Mouse (Mus musculus): Measurements from ENCODE around the gene Spg7. TPM values are rescaled to one million over a fixed set of nuclear protein-coding genes. Genes with fewer than 3 reads are reported as not detected.

The Spg7 gene
- polyA plus RNA-seq, 1 experiment, result 104 TPM

- DNase-seq, result no peak
- WGBS, result 79% methylated on average over 6 of the region's 6 CpGs
- H3K4me1 ChIP-seq (ENCODE audit: control insufficient read depth, insufficient read depth, low read length), result peaks cover 8% of the 10 kb centered on the region
- TF ChIP-seq CTCF (IDR thresholded peaks at IDR 0.05; ENCODE audit: borderline replicate concordance, insufficient read depth, low read depth, low read length) (no peak), POLR2A (IDR thresholded peaks at IDR 0.05; ENCODE audit: borderline replicate concordance, insufficient read depth, low read length) (no peak)
- H3K27ac ChIP-seq (ENCODE audit: insufficient read depth, low read length), result no peak overlapping the region
- H3K4me3 ChIP-seq (replicated peaks; ENCODE audit: insufficient read depth, low read depth, low read length), result no peak overlapping the region
- H3K27me3 ChIP-seq (ENCODE audit: control insufficient read depth, insufficient read depth, low read length), result no peaks in the 10 kb centered on the region
Observed at GRCm38 (mm10) chr8:123034171-123034570, 28.6 kb upstream of the Spg7 start.

GRCm38 (mm10) chr8:123036956-123037355 lies 25.8 kb upstream of the Spg7 start:
- TF ChIP-seq CTCF (IDR thresholded peaks at IDR 0.05; ENCODE audit: borderline replicate concordance, insufficient read depth, low read depth, low read length), result no peak
- TF ChIP-seq POLR2A (IDR thresholded peaks at IDR 0.05; ENCODE audit: borderline replicate concordance, insufficient read depth, low read length), result no peak
- peaks cover 15% of the 10 kb centered on the region for H3K4me1 ChIP-seq (ENCODE audit: control insufficient read depth, insufficient read depth, low read length)
- H3K27me3 ChIP-seq (ENCODE audit: control insufficient read depth, insufficient read depth, low read length), result no peaks in the 10 kb centered on the region
- no peak overlapping the region for H3K4me3 ChIP-seq (replicated peaks; ENCODE audit: insufficient read depth, low read depth, low read length)
- no peak overlapping the region for H3K27ac ChIP-seq (ENCODE audit: insufficient read depth, low read length)
- 26% methylated on average over 3 of the region's 3 CpGs for whole genome bisulfite sequencing
- no peak for DNase-seq

GRCm38 (mm10) chr8:123037487-123037886 lies 25.3 kb upstream of the Spg7 start:
- WGBS, result 86% methylated on average over 11 of the region's 11 CpGs
- no peak for DNase-seq
- Histone ChIP-seq H3K4me1 (ENCODE audit: control insufficient read depth, insufficient read depth, low read length) (peaks cover 15% of the 10 kb centered on the region), H3K4me3 (replicated peaks; ENCODE audit: insufficient read depth, low read depth, low read length) (no peak overlapping the region), H3K27me3 (ENCODE audit: control insufficient read depth, insufficient read depth, low read length) (no peaks in the 10 kb centered on the region), H3K27ac (ENCODE audit: insufficient read depth, low read length) (no peak overlapping the region)
- no peak for TF ChIP-seq POLR2A (IDR thresholded peaks at IDR 0.05; ENCODE audit: borderline replicate concordance, insufficient read depth, low read length)

GRCm38 (mm10) chr8:123038351-123038750 lies 24.4 kb upstream of the Spg7 start:
- H3K4me3 ChIP-seq (replicated peaks; ENCODE audit: insufficient read depth, low read depth, low read length), result no peak overlapping the region
- no peak overlapping the region for H3K27ac ChIP-seq (ENCODE audit: insufficient read depth, low read length)
- TF ChIP-seq POLR2A (IDR thresholded peaks at IDR 0.05; ENCODE audit: borderline replicate concordance, insufficient read depth, low read length), result no peak
- no peak for TF ChIP-seq CTCF (IDR thresholded peaks at IDR 0.05; ENCODE audit: borderline replicate concordance, insufficient read depth, low read depth, low read length)
- H3K4me1 ChIP-seq (ENCODE audit: control insufficient read depth, insufficient read depth, low read length), result peaks cover 15% of the 10 kb centered on the region
- WGBS, result 20% methylated on average over 2 of the region's 2 CpGs
- no peaks in the 10 kb centered on the region for H3K27me3 ChIP-seq (ENCODE audit: control insufficient read depth, insufficient read depth, low read length)
- DNase-seq, result no peak

GRCm38 (mm10) chr8:123039376-123040109 lies 23.2 kb upstream of the Spg7 start:
- H3K4me1 ChIP-seq (ENCODE audit: control insufficient read depth, insufficient read depth, low read length), result peaks cover 15% of the 10 kb centered on the region
- TF ChIP-seq POLR2A (IDR thresholded peaks at IDR 0.05; ENCODE audit: borderline replicate concordance, insufficient read depth, low read length) (no peak), CTCF (IDR thresholded peaks at IDR 0.05; ENCODE audit: borderline replicate concordance, insufficient read depth, low read depth, low read length) (no peak)
- no peak for DNase-seq
- no peak overlapping the region for H3K27ac ChIP-seq (ENCODE audit: insufficient read depth, low read length)
- H3K4me3 ChIP-seq (replicated peaks; ENCODE audit: insufficient read depth, low read depth, low read length), result peak overlapping the region; percentile 5
- no peaks in the 10 kb centered on the region for H3K27me3 ChIP-seq (ENCODE audit: control insufficient read depth, insufficient read depth, low read length)
- WGBS, result 11% methylated on average over 11 of the region's 11 CpGs

- no peak for TF ChIP-seq POLR2A (IDR thresholded peaks at IDR 0.05; ENCODE audit: borderline replicate concordance, insufficient read depth, low read length)
- TF ChIP-seq CTCF (IDR thresholded peaks at IDR 0.05; ENCODE audit: borderline replicate concordance, insufficient read depth, low read depth, low read length), result no peak
- peak overlapping the region; percentile 5 for H3K4me3 ChIP-seq (replicated peaks; ENCODE audit: insufficient read depth, low read depth, low read length)
- no peak for DNase-seq
- WGBS, result 8% methylated on average over 4 of the region's 4 CpGs
- peaks cover 15% of the 10 kb centered on the region for H3K4me1 ChIP-seq (ENCODE audit: control insufficient read depth, insufficient read depth, low read length)
- H3K27ac ChIP-seq (ENCODE audit: insufficient read depth, low read length), result no peak overlapping the region
- H3K27me3 ChIP-seq (ENCODE audit: control insufficient read depth, insufficient read depth, low read length), result no peaks in the 10 kb centered on the region
Observed at GRCm38 (mm10) chr8:123040110-123040650, 22.6 kb upstream of the Spg7 start.

GRCm38 (mm10) chr8:123041008-123041773 lies 21.6 kb upstream of the Spg7 start:
- Histone ChIP-seq H3K4me1 (ENCODE audit: control insufficient read depth, insufficient read depth, low read length) (peaks cover 15% of the 10 kb centered on the region), H3K27me3 (ENCODE audit: control insufficient read depth, insufficient read depth, low read length) (no peaks in the 10 kb centered on the region), H3K4me3 (replicated peaks; ENCODE audit: insufficient read depth, low read depth, low read length) (peak overlapping the region; percentile 96), H3K27ac (ENCODE audit: insufficient read depth, low read length) (peak overlapping the region; percentile 83)
- TF ChIP-seq POLR2A (IDR thresholded peaks at IDR 0.05; ENCODE audit: borderline replicate concordance, insufficient read depth, low read length) (no peak), CTCF (IDR thresholded peaks at IDR 0.05; ENCODE audit: borderline replicate concordance, insufficient read depth, low read depth, low read length) (no peak)
- 2% methylated on average over 68 of the region's 71 CpGs for WGBS
- DNase-seq, result peak; percentile 57 to 63

- Histone ChIP-seq H3K4me3 (replicated peaks; ENCODE audit: insufficient read depth, low read depth, low read length) (peak overlapping the region; percentile 96), H3K4me1 (ENCODE audit: control insufficient read depth, insufficient read depth, low read length) (peaks cover 14% of the 10 kb centered on the region), H3K27ac (ENCODE audit: insufficient read depth, low read length) (peak overlapping the region; percentile 83), H3K27me3 (ENCODE audit: control insufficient read depth, insufficient read depth, low read length) (no peaks in the 10 kb centered on the region)
- TF ChIP-seq POLR2A (IDR thresholded peaks at IDR 0.05; ENCODE audit: borderline replicate concordance, insufficient read depth, low read length) (no peak), CTCF (IDR thresholded peaks at IDR 0.05; ENCODE audit: borderline replicate concordance, insufficient read depth, low read depth, low read length) (no peak)
- DNase-seq, result no peak
- 1% methylated on average over 59 of the region's 60 CpGs for WGBS
Observed at GRCm38 (mm10) chr8:123041774-123042105, 21.0 kb upstream of the Spg7 start.

All from cerebellum, adult 2 months (tissue).